Mouse (Mus musculus) stomach, postnatal 0 days (tissue): Measurements from ENCODE around the gene Hs6st1. TPM values are rescaled to one million over a fixed set of nuclear protein-coding genes. Genes with fewer than 3 reads are reported as not detected.
A peak's percentile ranks its signal among the peaks of the same experiment; 100 is the strongest.

ENCODE experiments used
- ATAC-seq: fragments of 200-750 bp; cut with Nextera tagmentation; 2 replicates; pipeline ENCODE4 v1.8.0; 2017; ENCODE audit not compliant: low FRiP score, low TSS enrichment
- DNase-seq: peaks from one replicate; pipeline ENCODE4 v3.0.0-alpha.2; 2016; ENCODE audit warnings: low spot score
- H3K27ac ChIP-seq: fragments of 300-500 bp; sonication (generic); replicated peaks from 2 replicates; pipeline ENCODE4 v1.5.1; 2014; ENCODE audit warnings: mild to moderate bottlenecking, control low read depth
- H3K27me3 ChIP-seq: fragments of 300-500 bp; sonication (generic); 2 replicates; pipeline ENCODE4 v1.6.1; 2014; ENCODE audit warnings: low read length; ENCODE audit not compliant: control insufficient read depth, insufficient read depth
- H3K36me3 ChIP-seq: fragments of 300-500 bp; sonication (generic); 2 replicates; pipeline ENCODE4 v1.6.1; 2014; ENCODE audit warnings: low read length, mixed read lengths; ENCODE audit not compliant: control insufficient read depth, insufficient read depth
- H3K4me1 ChIP-seq: fragments of 300-500 bp; sonication (generic); replicated peaks from 2 replicates; pipeline ENCODE4 v1.6.1; 2014; ENCODE audit warnings: antibody characterized with exemption; ENCODE audit not compliant: control insufficient read depth, insufficient read depth
- H3K4me2 ChIP-seq: fragments of 300-500 bp; sonication (generic); replicated peaks from 2 replicates; pipeline ENCODE4 v1.6.1; 2014; ENCODE audit warnings: low read depth, mild to moderate bottlenecking, control low read depth, moderate library complexity
- H3K4me3 ChIP-seq: fragments of 300-500 bp; sonication (generic); 2 replicates; pipeline ENCODE4 v1.5.1; 2014; ENCODE audit warnings: low read depth, low read length, control low read depth
- H3K9ac ChIP-seq: fragments of 300-500 bp; sonication (generic); 2 replicates; pipeline ENCODE4 v1.6.1; 2014; ENCODE audit warnings: mild to moderate bottlenecking, low read length, control low read depth, mixed read lengths
- H3K9me3 ChIP-seq: fragments of 300-500 bp; sonication (generic); 2 replicates; pipeline ENCODE4 v1.6.1; 2016; ENCODE audit warnings: low read length; ENCODE audit not compliant: control insufficient read depth
- CTCF ChIP-seq: IDR thresholded peaks from 2 replicates; pipeline ENCODE4 v1.5.1; 2016; ENCODE audit warnings: antibody characterized with exemption, low read depth, mild to moderate bottlenecking, moderate library complexity
- EP300 ChIP-seq: optimal IDR thresholded peaks from 2 replicates; pipeline ENCODE3; 2016; ENCODE audit warnings: antibody characterized with exemption
- WGBS: fragments of 180-500 bp; shearing (Covaris S2); extraction: QIAGEN DNeasy Blood & Tissue Kit; methylation state at CpG from one replicate; pipeline ENCODE4 v1.1.7; 2014; 5-methylcytosine and 5-hydroxymethylcytosine counted together
- polyA plus RNA-seq: library from polyadenylated mRNA; unstranded; fragments of >200 nt; fragmentation: Nextera tagmentation; extraction: Ambion mirVana; gene quantifications from 2 replicates; pipeline ENCODE4 v1.2.1, GENCODE M21; 2015

Hs6st1 gene
- polyA plus RNA-seq, 1 experiment from 2014 or later, result 5.7 TPM

GRCm38 (mm10) chr1:36118061-36118685, 50.0 kb downstream of the Hs6st1 start:
- no peak overlapping the region for H3K4me2 ChIP-seq
- H3K36me3 ChIP-seq, result no peaks in the 10 kb centered on the region
- TF ChIP-seq CTCF (no peak), EP300 (no peak)
- WGBS, result 75% methylated on average over 9 of the region's 9 CpGs
- no peak overlapping the region for H3K9ac ChIP-seq
- ATAC-seq (no peak), DNase-seq (no peak)
- H3K9me3 ChIP-seq, result no peaks in the 10 kb centered on the region
- H3K4me1 ChIP-seq, result 0 out of 2 replicates have a peak, but pooled peaks cover 3% of the 10 kb centered on the region
- no peak overlapping the region for H3K4me3 ChIP-seq
- no peak overlapping the region for H3K27ac ChIP-seq
- no peaks in the 10 kb centered on the region for H3K27me3 ChIP-seq

- 85% methylated on average over 3 of the region's 3 CpGs for WGBS
- no peak overlapping the region for H3K9ac ChIP-seq
- H3K9me3 ChIP-seq, result no peaks in the 10 kb centered on the region
- no peaks in the 10 kb centered on the region for H3K36me3 ChIP-seq
- no peaks in the 10 kb centered on the region for H3K27me3 ChIP-seq
- H3K4me2 ChIP-seq, result no peak overlapping the region
- H3K4me1 ChIP-seq, result 0 out of 2 replicates have a peak, but pooled peaks cover 3% of the 10 kb centered on the region
- ATAC-seq, result no peak
- H3K4me3 ChIP-seq, result no peak overlapping the region
- TF ChIP-seq EP300 (no peak), CTCF (no peak)
- H3K27ac ChIP-seq, result no peak overlapping the region
- DNase-seq, result no peak
These were observed 50.8 kb downstream of the Hs6st1 start for GRCm38 (mm10) chr1:36118958-36119357.

GRCm38 (mm10) chr1:36119426-36119825, 51.2 kb downstream of the Hs6st1 start:
- TF ChIP-seq EP300 (no peak), CTCF (no peak)
- H3K9ac ChIP-seq, result no peak overlapping the region
- WGBS, result 82% methylated on average over 4 of the region's 4 CpGs
- DNase-seq (no peak), ATAC-seq (no peak)
- 0 out of 2 replicates have a peak, but pooled peaks cover 3% of the 10 kb centered on the region for H3K4me1 ChIP-seq
- no peaks in the 10 kb centered on the region for H3K9me3 ChIP-seq
- no peak overlapping the region for H3K4me2 ChIP-seq
- no peak overlapping the region for H3K4me3 ChIP-seq
- no peak overlapping the region for H3K27ac ChIP-seq
- no peaks in the 10 kb centered on the region for H3K36me3 ChIP-seq
- H3K27me3 ChIP-seq, result no peaks in the 10 kb centered on the region

DNA sequence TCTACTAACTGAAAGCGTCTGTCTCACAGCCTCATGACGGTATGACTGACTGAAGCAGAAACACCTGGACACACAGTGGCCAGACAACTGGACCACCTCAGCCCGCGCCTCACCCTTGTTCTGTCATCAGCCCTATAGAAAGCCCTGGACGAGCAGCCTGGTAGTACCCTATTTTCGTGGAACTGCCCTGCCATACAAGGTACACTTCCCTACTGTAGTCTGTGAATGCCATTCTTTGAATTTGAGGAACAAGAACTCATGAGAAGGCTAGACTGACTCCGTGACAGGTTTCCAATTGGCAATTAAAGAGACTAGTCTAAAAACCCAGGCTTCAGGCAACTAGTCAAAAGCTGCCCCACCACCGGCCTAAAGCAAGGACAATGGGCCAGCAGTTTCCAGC, 53.0 kb downstream of the Hs6st1 start:
- Histone ChIP-seq H3K36me3 (no peaks in the 10 kb centered on the region), H3K9me3 (no peaks in the 10 kb centered on the region), H3K4me3 (no peak overlapping the region), H3K27ac (no peak overlapping the region), H3K4me2 (no peak overlapping the region), H3K4me1 (0 out of 2 replicates have a peak, but pooled peaks cover 3% of the 10 kb centered on the region), H3K9ac (no peak overlapping the region), H3K27me3 (no peaks in the 10 kb centered on the region)
- no peak for TF ChIP-seq EP300
- TF ChIP-seq CTCF, result no peak
- ATAC-seq (no peak), DNase-seq (no peak)
- 77% methylated on average over 8 of the region's 8 CpGs for WGBS

GRCm38 (mm10) chr1:36125076-36125475, 56.9 kb downstream of the Hs6st1 start:
- H3K9me3 ChIP-seq, result no peaks in the 10 kb centered on the region
- H3K4me3 ChIP-seq, result no peak overlapping the region
- TF ChIP-seq EP300 (no peak), CTCF (no peak)
- no peak overlapping the region for H3K9ac ChIP-seq
- H3K4me1 ChIP-seq, result no peaks in the 10 kb centered on the region
- no peak overlapping the region for H3K4me2 ChIP-seq
- ATAC-seq (no peak; the same call in 1 of the 2 replicates), DNase-seq (no peak)
- 18% methylated on average over 7 of the region's 7 CpGs for WGBS
- H3K27me3 ChIP-seq, result no peaks in the 10 kb centered on the region
- H3K36me3 ChIP-seq, result no peaks in the 10 kb centered on the region
- no peak overlapping the region for H3K27ac ChIP-seq

DNA sequence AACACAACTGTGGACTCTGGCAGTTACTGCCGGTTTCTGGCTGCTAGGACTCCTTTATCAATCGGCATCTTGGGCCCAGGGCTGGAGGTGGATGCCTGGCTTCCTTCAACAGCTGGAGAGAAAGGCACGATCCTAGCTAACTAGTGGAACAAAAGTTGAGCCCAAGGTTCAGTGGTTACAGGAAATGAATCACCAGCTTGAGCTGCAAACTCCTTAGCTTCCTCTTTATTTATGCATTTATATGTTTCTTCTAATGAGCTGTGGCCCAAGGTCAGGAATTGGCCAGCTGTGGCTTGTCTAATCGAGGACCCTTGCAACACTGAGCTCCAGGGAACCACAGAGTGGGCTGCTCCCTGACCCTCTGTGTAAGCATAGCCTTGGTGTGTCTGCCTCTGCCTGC, 60.9 kb downstream of the Hs6st1 start:
- no peaks in the 10 kb centered on the region for H3K4me1 ChIP-seq
- 19% methylated on average over 4 of the region's 4 CpGs for WGBS
- H3K27ac ChIP-seq, result no peak overlapping the region
- peak; percentile 64; the same call in 1 of the 2 replicates for ATAC-seq
- H3K9me3 ChIP-seq, result no peaks in the 10 kb centered on the region
- no peak for TF ChIP-seq EP300
- no peak for TF ChIP-seq CTCF
- H3K36me3 ChIP-seq, result no peaks in the 10 kb centered on the region
- H3K27me3 ChIP-seq, result no peaks in the 10 kb centered on the region
- H3K9ac ChIP-seq, result no peak overlapping the region
- H3K4me2 ChIP-seq, result no peak overlapping the region
- no peak for DNase-seq
- no peak overlapping the region for H3K4me3 ChIP-seq
